Mouse (Mus musculus): ENCODE measurements around the gene Gm28308. TPM values are rescaled to one million over a fixed set of nuclear protein-coding genes. Genes with fewer than 3 reads are reported as not detected.

Gm28308 gene
- polyA plus RNA-seq, 2 experiments, result not detected

DNA sequence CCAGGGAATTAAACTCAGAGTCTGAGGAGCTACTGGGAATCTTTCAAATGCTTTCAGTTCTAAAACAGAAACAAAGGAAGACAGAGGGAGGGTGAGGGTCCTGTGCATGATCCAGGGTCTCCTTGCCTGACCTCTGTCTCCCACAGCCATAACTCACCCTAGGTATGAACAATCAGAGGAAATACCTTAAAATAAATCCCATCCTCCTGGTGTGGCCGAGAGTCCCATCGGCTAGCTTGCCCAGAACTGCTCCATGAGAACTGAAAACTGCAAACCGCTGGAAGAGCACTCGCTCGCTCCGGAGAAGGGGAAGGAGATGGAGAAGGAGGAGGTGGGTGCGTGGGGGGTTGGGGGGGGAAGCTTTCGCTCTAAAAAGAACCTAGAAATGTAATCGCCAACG is 33.4 kb downstream of the Gm28308 start:
- H3K4me3 ChIP-seq (ENCODE audit: insufficient read depth in 1 of 2, low read depth in 2 of 2, low read length in 2 of 2), result peak overlapping the region; percentile 2 to 21; a peak in 2 of 4 replicates
- ATAC-seq (ENCODE audit: insufficient read depth) (no peak), DNase-seq (ENCODE audit: low read depth in 3 of 3, low spot score in 3 of 3) (no peak)
- H3K27me3 ChIP-seq (ENCODE audit: control insufficient read depth, insufficient read depth, low read length), result peaks cover 67% of the 10 kb centered on the region
- H3K27ac ChIP-seq, result no peak overlapping the region
- TF ChIP-seq EP300 (IDR thresholded peaks at IDR 0.05; ENCODE audit: low read depth), result no peak
- no peak for TF ChIP-seq CTCF (IDR thresholded peaks at IDR 0.05; ENCODE audit: low read depth)
- H3K9me3 ChIP-seq (ENCODE audit: control insufficient read depth, low read length), result no peaks in the 10 kb centered on the region
- 0 out of 4 replicates have a peak, but pooled peaks cover 0 to 3% of the 10 kb centered on the region in 2 experiments for H3K4me1 ChIP-seq (replicated peaks; ENCODE audit: control insufficient read depth in 2 of 2, insufficient read depth in 2 of 2, low read length in 1 of 2)
- no peak overlapping the region for H3K9ac ChIP-seq (replicated peaks)
- WGBS (ENCODE audit: insufficient replicate concordance), result 8% methylated on average over 10 of the region's 10 CpGs
- no peaks in the 10 kb centered on the region for H3K36me3 ChIP-seq (replicated peaks; ENCODE audit: control insufficient read depth, insufficient read depth, low read depth)
- peak overlapping the region; percentile 11 for H3K4me2 ChIP-seq (ENCODE audit: low read depth)

- Histone ChIP-seq H3K36me3 (replicated peaks; ENCODE audit: control insufficient read depth, insufficient read depth, low read depth) (no peaks in the 10 kb centered on the region), H3K27me3 (ENCODE audit: control insufficient read depth, insufficient read depth, low read length) (peaks cover 70% of the 10 kb centered on the region), H3K27ac (no peak overlapping the region), H3K4me1 (replicated peaks; ENCODE audit: control insufficient read depth in 2 of 2, insufficient read depth in 2 of 2, low read length in 1 of 2) (0 out of 4 replicates have a peak, but pooled peaks cover 0 to 2% of the 10 kb centered on the region in 2 experiments), H3K4me3 (ENCODE audit: insufficient read depth in 1 of 2, low read depth in 2 of 2, low read length in 2 of 2) (peak overlapping the region in 1 of 2 experiments; percentile 21; a peak in 2 of 4 replicates), H3K9me3 (ENCODE audit: control insufficient read depth, low read length) (no peaks in the 10 kb centered on the region), H3K4me2 (ENCODE audit: low read depth) (peak overlapping the region; percentile 11), H3K9ac (replicated peaks) (no peak overlapping the region)
- WGBS (ENCODE audit: insufficient replicate concordance), result 10% methylated on average over 4 of the region's 4 CpGs
- TF ChIP-seq CTCF (IDR thresholded peaks at IDR 0.05; ENCODE audit: low read depth) (no peak), EP300 (IDR thresholded peaks at IDR 0.05; ENCODE audit: low read depth) (no peak)
- ATAC-seq (ENCODE audit: insufficient read depth), result no peak
- DNase-seq (ENCODE audit: low read depth in 3 of 3, low spot score in 3 of 3), result no peak
Observed at GRCm38 (mm10) chr6:52178918-52179665, 34.0 kb downstream of the Gm28308 start.

GRCm38 (mm10) chr6:52177806-52178205 is 35.3 kb downstream of the Gm28308 start:
- Histone ChIP-seq H3K9ac (replicated peaks) (no peak overlapping the region), H3K9me3 (ENCODE audit: control insufficient read depth, low read length) (no peaks in the 10 kb centered on the region), H3K27ac (no peak overlapping the region), H3K4me1 (replicated peaks; ENCODE audit: control insufficient read depth in 2 of 2, insufficient read depth in 2 of 2, low read length in 1 of 2) (no peaks in the 10 kb centered on the region), H3K36me3 (replicated peaks; ENCODE audit: control insufficient read depth, insufficient read depth, low read depth) (no peaks in the 10 kb centered on the region), H3K4me2 (ENCODE audit: low read depth) (peak overlapping the region; percentile 2; the same call in 1 of the 2 replicates), H3K27me3 (ENCODE audit: control insufficient read depth, insufficient read depth, low read length) (peaks cover 82% of the 10 kb centered on the region), H3K4me3 (ENCODE audit: insufficient read depth in 1 of 2, low read depth in 2 of 2, low read length in 2 of 2) (no peak overlapping the region)
- TF ChIP-seq EP300 (IDR thresholded peaks at IDR 0.05; ENCODE audit: low read depth), result no peak
- TF ChIP-seq CTCF (IDR thresholded peaks at IDR 0.05; ENCODE audit: low read depth), result no peak
- ATAC-seq (ENCODE audit: insufficient read depth) (no peak), DNase-seq (ENCODE audit: low read depth in 3 of 3, low spot score in 3 of 3) (no peak)
- WGBS (ENCODE audit: insufficient replicate concordance), result 6% methylated on average over 9 of the region's 9 CpGs

GRCm38 (mm10) chr6:52177061-52177735 is 35.9 kb downstream of the Gm28308 start, which contains the start of gene 5730596B20Rik:
Gene 5730596B20Rik, plus strand, starts transcription at chr6:52177498.
- Histone ChIP-seq H3K4me1 (replicated peaks; ENCODE audit: control insufficient read depth in 2 of 2, insufficient read depth in 2 of 2, low read length in 1 of 2) (no peaks in the 10 kb centered on the region), H3K36me3 (replicated peaks; ENCODE audit: control insufficient read depth, insufficient read depth, low read depth) (no peaks in the 10 kb centered on the region), H3K4me2 (ENCODE audit: low read depth) (peak within 1 kb of the TSS; percentile 15), H3K9ac (replicated peaks) (no peak within 1 kb of the TSS), H3K27ac (no peak within 1 kb of the TSS), H3K9me3 (ENCODE audit: control insufficient read depth, low read length) (no peaks in the 10 kb centered on the region), H3K27me3 (ENCODE audit: control insufficient read depth, insufficient read depth, low read length) (peaks cover 89% of the 10 kb centered on the region), H3K4me3 (ENCODE audit: insufficient read depth in 1 of 2, low read depth in 2 of 2, low read length in 2 of 2) (peak within 1 kb of the TSS in 1 of 2 experiments; percentile 27; a peak in 2 of 4 replicates)
- ATAC-seq (ENCODE audit: insufficient read depth) (no peak), DNase-seq (ENCODE audit: low read depth in 3 of 3, low spot score in 3 of 3) (no peak)
- WGBS (ENCODE audit: insufficient replicate concordance), result 2% methylated on average over 36 of the region's 36 CpGs
- TF ChIP-seq CTCF (IDR thresholded peaks at IDR 0.05; ENCODE audit: low read depth), result no peak
- no peak for TF ChIP-seq EP300 (IDR thresholded peaks at IDR 0.05; ENCODE audit: low read depth)

GRCm38 (mm10) chr6:52176391-52176790 is 36.7 kb downstream of the Gm28308 start:
- no peak for ATAC-seq (ENCODE audit: insufficient read depth)
- Histone ChIP-seq H3K4me2 (ENCODE audit: low read depth) (no peak overlapping the region; the same call in 1 of the 2 replicates), H3K4me1 (replicated peaks; ENCODE audit: control insufficient read depth in 2 of 2, insufficient read depth in 2 of 2, low read length in 1 of 2) (no peaks in the 10 kb centered on the region), H3K9ac (replicated peaks) (no peak overlapping the region), H3K36me3 (replicated peaks; ENCODE audit: control insufficient read depth, insufficient read depth, low read depth) (no peaks in the 10 kb centered on the region), H3K27me3 (ENCODE audit: control insufficient read depth, insufficient read depth, low read length) (peaks cover 92% of the 10 kb centered on the region), H3K4me3 (ENCODE audit: insufficient read depth in 1 of 2, low read depth in 2 of 2, low read length in 2 of 2) (peak overlapping the region in 1 of 2 experiments; percentile 27; a peak in 1 of 4 replicates), H3K9me3 (ENCODE audit: control insufficient read depth, low read length) (no peaks in the 10 kb centered on the region), H3K27ac (no peak overlapping the region)
- TF ChIP-seq CTCF (IDR thresholded peaks at IDR 0.05; ENCODE audit: low read depth), result no peak
- no peak for TF ChIP-seq EP300 (IDR thresholded peaks at IDR 0.05; ENCODE audit: low read depth)
- 2% methylated on average over 6 of the region's 6 CpGs for WGBS (ENCODE audit: insufficient replicate concordance)
- no peak for DNase-seq (ENCODE audit: low read depth in 3 of 3, low spot score in 3 of 3)

All from liver, embryonic 14.5 days (tissue).